Mouse (Mus musculus): Measurements from ENCODE around the gene Sox4. TPM values are rescaled to one million over a fixed set of nuclear protein-coding genes. Genes with fewer than 3 reads are reported as not detected.

Sox4 gene
- polyA plus RNA-seq, 1 experiment from 2014 or later, result 2.3 TPM

DNA sequence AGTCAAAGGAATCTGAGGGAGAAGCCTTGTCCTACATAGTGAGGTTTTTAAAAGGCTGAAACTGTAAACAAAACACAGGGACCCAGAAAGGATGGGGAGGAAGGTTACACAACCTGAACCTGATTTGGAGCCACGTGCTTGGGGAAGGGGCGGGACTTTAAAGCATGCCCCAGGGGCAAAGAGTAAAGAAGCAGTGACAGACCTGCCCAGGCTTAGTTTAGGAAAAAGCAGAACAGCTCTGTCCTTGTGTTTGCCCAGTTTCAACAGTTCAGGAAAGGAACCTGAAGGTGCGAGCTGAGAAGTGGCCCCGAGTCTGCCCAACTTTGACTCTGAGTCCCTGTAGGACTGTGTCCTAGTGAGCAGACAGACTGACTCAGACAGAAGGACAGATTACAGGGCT, 23.1 kb downstream of the Sox4 start:
- Histone ChIP-seq H3K27ac (no peak overlapping the region), H3K4me3 (ENCODE audit: inconsistent target) (no peak overlapping the region), H3K36me3 (ENCODE audit: inconsistent target) (no peaks in the 10 kb centered on the region), H3K79me2 (ENCODE audit: inconsistent target) (no peaks in the 10 kb centered on the region)
- 25% methylated on average over 4 of the region's 4 CpGs for WGBS (ENCODE audit: missing documents)

DNA sequence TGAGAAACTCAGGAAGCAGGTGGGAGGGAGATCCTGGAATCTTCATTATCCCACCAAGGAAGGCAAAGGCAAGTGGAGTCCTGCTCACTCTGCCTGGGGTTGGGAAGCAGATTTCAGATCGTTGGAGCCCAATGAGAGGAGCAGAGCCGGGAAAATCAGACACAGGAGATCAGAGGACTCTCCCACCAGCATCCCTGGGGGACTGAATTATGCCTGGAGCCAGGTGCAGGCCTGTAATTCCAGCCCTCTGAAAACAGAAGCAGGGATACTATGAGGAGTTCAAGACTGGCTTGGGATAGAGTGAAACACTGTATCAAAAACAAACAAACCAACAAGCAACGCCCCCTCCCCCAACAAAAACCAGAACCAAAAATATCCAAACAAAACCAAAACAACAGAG, 23.6 kb downstream of the Sox4 start:
- 74% methylated on average over 3 of the region's 3 CpGs for WGBS (ENCODE audit: missing documents)
- Histone ChIP-seq H3K36me3 (ENCODE audit: inconsistent target) (no peaks in the 10 kb centered on the region), H3K27ac (no peak overlapping the region)

DNA sequence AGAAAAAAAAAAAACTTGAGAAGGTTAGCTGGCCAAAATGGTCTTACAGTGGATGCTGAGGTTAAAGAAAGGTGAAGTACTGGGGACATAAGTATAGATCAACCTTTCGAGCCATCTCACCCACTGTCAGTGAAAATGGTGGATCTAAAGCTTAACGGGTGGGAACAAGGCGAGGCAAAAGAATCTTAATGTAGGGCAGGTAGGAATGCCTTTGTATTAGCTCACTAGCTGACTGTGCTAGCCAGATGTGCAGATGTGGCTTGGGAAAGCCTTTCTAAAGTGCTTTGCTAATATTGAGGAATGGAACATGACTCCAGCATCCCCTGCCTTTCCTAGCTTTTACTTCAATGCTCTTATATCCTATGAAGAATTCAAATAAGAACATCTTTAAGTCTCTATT, 30.4 kb downstream of the Sox4 start:
- Histone ChIP-seq H3K4me3 (ENCODE audit: inconsistent target) (no peak overlapping the region), H3K36me3 (ENCODE audit: inconsistent target) (no peaks in the 10 kb centered on the region), H3K79me2 (ENCODE audit: inconsistent target) (no peaks in the 10 kb centered on the region), H3K27ac (no peak overlapping the region)
- WGBS (ENCODE audit: missing documents), result 89% methylated on average over 3 of the region's 3 CpGs

More for the DNA sequence above, 23.6 kb downstream of the Sox4 start:
- Histone ChIP-seq H3K79me2 (ENCODE audit: inconsistent target) (no peaks in the 10 kb centered on the region), H3K4me3 (ENCODE audit: inconsistent target) (no peak overlapping the region)

DNA sequence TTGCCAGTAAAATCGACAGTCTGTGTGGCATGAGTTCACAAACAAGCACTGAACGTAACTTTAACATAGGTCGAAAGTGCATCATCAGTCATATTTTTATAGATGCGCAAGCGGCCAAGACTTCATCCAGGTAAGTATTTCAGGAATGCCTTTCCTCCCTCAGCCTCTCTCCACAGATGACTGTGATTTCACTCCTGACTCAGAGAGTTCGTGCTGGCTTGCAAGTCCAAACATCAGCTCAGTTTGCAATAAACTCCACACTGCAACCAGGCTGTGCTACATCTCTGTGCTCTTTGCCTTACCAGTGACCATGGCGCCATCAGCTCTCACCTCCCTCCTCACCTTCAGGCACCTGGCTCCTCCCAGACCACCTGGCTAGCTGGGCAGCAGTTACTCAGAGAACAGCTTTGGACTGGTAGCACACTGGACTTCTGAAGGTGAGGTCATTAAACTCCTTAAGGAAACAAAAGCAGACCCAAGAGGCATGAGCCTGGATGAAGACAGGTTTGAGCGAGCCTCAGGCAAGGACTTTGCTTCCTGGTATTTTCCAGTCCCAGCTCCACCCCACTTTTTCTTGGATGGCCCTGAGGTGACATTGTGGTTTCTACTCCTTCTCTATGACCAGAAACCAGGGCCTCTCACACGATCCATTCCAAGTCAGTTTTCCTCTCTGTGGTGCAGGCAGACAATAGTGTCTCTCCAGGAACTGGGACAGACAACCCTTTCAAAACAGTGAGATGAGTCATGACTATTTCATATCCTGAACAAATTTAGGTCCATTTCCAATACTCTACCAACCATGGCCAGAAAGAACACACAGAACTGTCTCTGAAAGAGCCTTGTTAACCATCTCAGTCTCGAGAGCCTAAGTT, 35.9 kb downstream of the Sox4 start:
- no peaks in the 10 kb centered on the region for H3K79me2 ChIP-seq (ENCODE audit: inconsistent target)
- H3K27ac ChIP-seq, result no peak overlapping the region
- no peaks in the 10 kb centered on the region for H3K36me3 ChIP-seq (ENCODE audit: inconsistent target)
- WGBS (ENCODE audit: missing documents), result 83% methylated on average over 10 of the region's 10 CpGs
- H3K4me3 ChIP-seq (ENCODE audit: inconsistent target), result no peak overlapping the region

DNA sequence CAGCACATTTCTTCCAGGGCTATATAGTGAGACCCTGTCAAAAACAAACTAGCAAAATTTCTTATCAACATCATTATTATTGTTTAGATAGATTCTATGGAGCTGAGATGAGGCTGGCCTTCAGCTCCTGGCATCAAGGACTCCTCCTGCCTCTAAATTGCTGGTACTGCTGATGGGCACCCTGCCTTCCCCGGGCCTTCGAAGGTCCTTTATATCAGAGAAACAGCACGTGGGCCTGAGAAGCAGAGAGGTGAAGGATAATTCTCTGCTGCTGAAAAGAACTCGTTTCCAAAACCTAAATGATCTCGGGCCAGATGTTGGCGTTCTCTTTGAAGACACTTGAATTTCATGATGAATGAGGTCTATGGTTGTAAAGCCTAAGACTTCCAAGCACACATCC, 39.9 kb downstream of the Sox4 start:
- no peaks in the 10 kb centered on the region for H3K79me2 ChIP-seq (ENCODE audit: inconsistent target)
- no peak overlapping the region for H3K27ac ChIP-seq
- H3K36me3 ChIP-seq (ENCODE audit: inconsistent target), result no peaks in the 10 kb centered on the region
- 95% methylated on average over 5 of the region's 6 CpGs for WGBS (ENCODE audit: missing documents)
- H3K4me3 ChIP-seq (ENCODE audit: inconsistent target), result no peak overlapping the region

DNA sequence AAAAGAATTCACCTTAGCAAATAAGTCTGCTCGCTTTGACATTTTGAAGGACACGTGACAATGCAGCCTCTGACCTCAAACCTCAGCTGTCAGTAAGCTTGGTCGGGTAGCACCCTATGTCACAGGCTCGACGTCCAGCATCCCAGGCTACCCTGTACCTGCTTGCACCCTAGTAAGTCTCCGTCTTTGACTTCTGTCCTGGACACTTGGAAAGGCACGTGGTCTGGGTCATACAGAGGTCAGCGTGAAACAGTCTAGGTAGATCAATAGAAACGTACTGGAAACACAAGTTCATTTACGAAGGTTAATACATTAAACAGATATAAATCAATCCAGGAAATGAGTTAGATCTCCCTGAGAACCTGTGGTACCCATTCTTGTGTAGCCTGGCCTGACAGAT, 46.5 kb downstream of the Sox4 start:
- 98% methylated on average over 10 of the region's 10 CpGs for WGBS (ENCODE audit: missing documents)
- no peaks in the 10 kb centered on the region for H3K79me2 ChIP-seq (ENCODE audit: inconsistent target)
- H3K4me3 ChIP-seq (ENCODE audit: inconsistent target), result no peak overlapping the region
- H3K36me3 ChIP-seq (ENCODE audit: inconsistent target), result no peaks in the 10 kb centered on the region
- no peak overlapping the region for H3K27ac ChIP-seq

All from macrophage (primary cell).